Mouse (Mus musculus) ZHBTc4 (cell line): ENCODE results near the gene D11Wsu47e.

Source experiments
- DNase-seq: peaks from one replicate; pipeline ENCODE4 v3.0.0-alpha.2; 2011; ENCODE audit warnings: low read depth, low spot score

The D11Wsu47e gene

DNA sequence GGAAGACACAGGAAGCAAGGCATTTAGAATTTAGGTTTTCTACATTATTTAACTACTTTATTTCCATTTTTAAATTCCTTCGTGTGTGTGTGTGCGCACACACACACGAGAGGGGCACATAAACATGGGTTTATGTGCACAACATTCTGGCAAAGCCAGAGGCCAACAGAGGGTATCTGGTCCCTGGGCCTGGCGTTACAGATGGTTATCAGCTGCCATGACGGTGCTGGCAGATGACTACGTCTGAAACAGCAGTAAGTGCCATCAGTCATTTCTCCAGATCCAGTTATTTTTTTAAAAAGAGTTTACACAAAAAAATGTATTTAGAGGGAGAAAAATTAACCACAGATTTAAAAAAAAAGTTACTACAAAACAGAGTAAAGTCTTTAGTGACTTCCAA is 18.0 kb upstream of the D11Wsu47e start:
- DNase-seq, result no peak

DNA sequence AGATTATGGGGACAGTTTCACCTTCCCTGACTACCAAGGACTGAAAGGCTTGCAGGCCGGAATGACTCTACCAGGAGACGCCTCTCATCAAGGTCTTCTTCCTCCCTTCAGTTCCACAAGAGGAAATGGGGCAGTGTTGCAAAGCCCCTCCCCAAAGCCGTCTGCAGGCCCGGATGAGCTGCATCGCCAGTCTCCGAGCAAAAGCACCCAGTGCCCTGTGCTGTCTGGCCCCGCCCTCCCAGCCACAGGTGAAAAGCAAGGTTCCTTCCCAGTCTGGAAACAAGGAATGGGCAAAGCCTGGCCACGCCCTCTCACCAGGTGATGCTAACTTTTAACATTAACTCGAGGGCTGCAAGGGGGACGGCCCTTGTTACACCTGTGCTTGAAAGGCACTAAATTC is 17.6 kb upstream of the D11Wsu47e start:
- peak; percentile 75 for DNase-seq

DNA sequence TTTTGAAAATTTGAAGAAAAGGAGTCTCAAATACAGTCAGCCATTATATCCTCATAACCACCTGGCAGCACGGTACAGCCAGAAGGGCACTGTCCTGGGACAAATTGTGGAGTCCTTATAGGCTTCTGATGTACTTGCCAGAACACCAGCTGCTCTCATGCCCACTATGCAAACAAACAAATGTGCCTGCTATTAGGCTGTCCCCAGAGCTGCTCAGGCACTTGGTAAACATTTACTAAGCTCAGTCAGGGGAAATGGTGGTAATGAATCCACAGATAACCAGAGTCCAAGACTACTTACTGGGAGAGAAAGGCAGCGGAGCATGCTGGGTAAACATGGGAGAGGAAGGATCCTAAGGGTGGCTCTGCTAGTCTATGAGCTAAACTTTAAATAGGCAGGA is 17.1 kb upstream of the D11Wsu47e start:
- DNase-seq, result no peak

DNA sequence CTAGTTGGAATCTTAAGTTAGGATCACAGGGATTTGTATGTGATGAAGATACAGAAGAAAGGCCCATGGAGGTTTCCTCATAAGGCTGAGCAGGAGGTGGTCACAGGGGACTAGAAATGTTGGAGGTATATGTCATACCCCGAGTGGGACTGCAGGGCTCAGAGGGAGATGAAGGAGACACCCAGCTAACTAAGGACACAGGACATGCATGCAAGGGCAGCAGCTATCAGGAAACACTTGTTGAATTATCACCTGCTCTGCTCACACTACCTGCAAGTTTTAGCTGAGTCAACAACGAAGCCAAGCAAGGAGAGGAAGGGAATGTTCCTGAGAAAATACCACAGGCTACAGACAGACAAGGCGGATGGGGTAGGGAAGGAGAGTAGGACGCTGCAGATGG is 16.5 kb upstream of the D11Wsu47e start:
- no peak for DNase-seq

DNA sequence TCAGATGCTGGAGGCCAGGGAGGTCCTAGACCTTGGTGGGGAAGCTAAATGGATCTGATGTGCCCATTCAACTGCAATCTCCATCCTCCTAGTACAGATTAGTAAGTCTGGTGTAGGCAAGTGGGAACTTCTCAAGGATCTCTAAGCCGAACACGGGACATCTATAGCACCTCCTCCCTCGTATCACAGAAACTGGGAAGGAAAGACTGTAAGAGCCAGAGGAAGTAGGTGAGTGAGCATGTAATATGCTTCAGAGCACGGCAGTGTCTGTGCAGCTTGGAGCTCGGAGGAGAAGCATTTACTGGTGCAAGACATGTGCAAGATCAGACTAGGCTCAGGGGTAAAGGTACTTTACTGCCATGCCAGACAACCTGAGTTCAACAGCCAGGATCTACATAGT is 15.4 kb upstream of the D11Wsu47e start:
- DNase-seq, result no peak

DNA sequence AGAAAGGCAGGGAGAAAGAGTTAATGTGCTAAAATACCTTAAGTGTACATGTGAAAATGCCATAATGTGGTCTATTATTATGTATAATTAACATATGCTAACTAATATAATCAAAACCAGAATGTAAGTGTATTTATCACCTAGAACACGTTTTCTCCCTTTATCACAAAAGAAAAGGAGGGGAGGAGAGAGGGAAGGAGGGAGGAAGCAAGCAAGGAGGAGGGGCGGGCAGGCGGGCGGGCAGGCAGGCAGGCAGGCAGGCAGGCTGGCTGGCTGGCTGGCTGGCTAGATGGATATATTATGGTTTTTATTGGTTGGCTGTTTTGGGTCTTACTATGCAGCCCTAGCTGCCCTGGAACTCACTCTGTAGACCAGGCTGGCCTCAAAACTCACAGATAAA is 14.5 kb upstream of the D11Wsu47e start:
- DNase-seq, result no peak

DNA sequence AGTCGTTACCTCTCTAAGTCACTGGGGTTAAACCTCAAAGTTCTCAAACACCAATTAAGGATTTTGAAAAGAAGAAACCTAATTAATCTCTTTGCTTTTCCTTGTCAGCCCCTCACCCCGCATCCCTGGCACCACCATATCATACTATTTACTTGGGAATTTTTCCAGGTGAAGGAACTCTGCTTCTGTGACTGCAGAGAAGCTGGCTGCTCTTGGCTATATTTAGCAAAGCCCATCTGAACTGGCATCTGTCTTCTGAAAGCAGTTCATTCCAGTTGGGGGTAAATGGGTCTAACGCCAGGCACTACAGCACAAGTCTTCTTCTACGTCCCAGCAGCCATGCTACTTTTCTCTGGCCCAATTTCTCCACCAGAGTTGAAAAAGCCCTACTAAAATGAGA is 10.6 kb upstream of the D11Wsu47e start:
- DNase-seq, result no peak

DNA sequence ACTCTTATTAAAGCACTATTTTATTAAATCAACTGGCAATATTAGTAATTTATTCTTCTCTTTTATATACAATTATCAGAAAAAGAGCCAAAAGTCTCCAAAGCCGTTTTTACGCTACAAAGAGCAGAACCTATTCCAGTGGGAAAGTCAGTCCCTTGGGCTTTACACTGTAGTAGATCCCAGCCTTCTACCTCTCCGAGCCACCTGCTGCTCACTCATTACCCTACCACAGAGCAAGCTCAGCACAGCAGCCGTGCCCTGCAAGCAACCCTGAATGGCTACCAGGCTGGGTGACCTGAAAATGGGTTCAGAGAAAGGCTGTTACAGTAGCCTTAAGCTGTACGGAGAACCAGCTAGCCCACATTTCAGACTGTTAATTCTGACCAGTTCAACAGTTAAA is 9.6 kb upstream of the D11Wsu47e start:
- no peak for DNase-seq

DNA sequence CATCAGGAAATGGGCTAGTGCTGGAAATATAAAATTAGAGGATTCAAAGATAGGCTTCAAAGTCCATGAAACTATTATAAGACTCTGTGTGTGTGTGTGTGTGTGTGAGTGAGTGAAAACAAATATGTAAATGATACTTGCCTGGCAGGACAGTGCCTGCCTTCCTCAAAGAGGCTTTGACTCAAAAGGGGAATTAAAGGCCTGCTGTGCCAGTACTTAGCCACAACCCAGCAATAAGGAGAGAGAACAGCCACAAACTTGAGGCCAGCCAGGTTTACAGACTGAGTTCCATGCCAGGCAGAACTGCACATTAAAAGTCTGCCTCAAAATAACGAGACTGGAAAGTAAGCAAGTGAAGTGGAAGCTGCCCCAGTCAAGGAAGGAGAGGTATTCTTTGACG is 7.4 kb upstream of the D11Wsu47e start:
- no peak for DNase-seq

DNA sequence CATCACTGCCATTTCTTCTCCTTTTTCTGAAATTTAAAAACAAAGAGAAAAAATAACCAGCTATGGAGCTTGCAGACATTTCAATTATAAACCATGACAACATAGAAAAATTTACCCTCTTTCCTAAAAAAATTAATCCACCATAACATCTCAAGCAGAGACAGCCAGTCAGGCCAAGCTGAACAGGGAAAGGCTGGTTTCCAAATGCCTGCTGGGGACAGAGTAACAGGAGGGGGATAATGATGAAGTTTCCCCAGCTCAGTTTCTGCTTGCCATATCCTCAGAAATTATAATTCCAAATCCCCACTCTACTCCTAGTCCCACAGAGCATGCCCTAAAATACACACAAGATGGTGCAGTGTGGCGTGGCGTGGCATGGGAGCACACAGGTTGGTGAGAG is 6.8 kb upstream of the D11Wsu47e start:
- no peak for DNase-seq

DNA sequence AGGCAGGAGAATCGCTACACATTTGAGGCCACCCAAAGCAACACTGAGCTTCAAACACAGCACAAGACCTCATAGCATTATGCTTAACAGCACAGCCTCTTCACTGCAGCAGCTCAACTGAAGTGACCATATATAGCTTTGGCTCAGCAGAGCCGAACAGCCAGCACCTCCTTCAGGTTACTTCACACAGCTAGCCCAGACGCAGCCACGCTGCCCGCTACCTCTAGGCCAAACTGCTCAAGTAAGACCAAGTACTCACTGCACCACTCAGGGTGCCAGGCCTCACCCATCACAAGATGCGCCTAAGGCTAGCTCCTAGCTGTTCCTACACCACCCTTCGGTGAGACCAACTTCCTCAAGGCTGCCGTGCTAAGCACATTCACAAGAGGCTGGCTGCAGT is 5.8 kb upstream of the D11Wsu47e start:
- DNase-seq, result peak; percentile 33

DNA sequence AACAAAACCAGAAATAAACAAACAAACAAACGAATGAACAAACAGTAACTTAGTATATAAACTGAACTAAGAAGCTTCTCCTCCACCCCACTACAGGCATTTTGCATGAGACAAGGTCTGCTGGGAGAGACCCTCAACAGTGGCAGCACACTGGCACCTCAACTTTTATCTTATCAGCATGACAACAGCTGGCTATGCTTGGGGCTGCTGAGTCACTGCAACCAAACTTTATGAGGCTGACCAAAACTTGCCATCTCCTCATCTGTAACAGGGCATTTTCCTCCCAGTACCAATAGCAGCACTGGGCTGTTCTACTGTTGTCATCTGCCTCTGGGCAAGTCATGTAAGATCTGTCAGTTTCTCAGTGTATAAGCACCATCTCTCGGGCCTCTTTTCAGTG is 3.3 kb upstream of the D11Wsu47e start:
- no peak for DNase-seq

DNA sequence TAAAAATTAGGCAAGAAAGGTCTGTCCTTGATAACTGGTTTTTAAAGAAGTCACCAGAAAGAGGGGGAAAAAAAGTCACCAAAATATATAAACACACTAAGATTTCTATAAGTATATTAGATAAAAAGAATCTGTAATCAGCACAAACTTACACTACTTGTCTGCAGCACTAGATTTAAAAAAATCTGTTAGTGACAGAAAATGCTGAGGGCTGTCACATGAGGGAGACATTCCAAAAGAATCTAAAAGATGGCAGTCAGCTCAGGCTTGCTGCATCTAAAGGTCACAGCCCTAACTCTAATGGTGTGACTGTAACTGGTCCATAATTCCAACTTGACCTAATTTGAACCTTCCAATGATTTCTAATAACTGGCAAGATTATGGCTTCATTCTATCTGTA is 2.2 kb upstream of the D11Wsu47e start:
- DNase-seq, result no peak

DNA sequence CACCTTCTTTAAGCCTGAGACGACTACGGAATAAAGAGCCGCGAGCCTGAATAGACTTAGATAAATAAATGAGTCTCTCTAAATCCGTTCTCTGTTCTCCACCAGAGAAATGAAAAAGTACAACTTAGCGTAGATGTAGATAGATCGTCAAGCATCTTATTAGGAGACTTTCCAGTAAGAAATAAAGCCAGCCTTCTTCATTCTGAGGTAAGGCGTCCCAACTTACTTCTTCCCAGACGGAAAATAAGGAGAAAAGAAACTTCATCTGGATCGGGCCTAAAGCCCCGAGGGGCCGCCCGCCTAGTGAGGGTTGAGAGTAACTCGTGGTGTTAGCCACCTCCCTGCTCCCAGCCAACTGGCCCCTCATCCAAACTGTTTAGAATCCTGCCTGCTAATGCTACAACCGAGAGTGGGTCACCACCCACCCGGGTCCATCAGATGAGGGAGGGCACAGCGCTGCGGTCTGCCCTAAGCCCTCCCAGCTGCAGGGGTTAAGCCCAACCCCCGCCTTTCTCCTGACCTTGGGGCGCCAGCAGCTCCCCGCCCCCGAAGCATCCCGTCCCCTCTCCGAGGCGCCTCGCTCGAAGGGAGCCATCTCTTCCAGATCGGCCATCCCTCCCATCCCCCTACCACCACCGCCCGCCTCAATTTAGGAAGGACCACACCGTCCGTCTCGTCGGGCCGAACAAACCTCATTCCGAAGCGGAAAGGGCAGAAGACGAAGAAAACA is 1.1 kb upstream of the D11Wsu47e start:
- peak; percentile 80 for DNase-seq

DNA sequence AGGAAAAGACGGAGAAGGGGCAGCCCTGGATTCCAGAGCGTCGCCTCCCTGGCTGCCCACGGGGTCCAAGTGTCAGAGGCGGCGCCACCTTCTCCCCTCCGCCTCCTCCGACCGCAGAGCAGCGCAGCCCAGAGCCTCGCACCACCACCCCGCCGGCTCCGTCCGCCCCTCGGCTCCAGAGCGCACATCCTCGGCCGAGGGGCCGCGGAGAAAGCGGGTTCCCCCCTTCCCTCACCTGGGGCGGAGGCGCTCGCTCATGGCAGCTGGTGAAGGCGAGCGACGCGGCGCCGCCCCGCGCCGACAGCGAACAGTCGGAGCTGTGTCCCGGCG is 620 bp upstream of the D11Wsu47e start:
- DNase-seq, result no peak

DNA sequence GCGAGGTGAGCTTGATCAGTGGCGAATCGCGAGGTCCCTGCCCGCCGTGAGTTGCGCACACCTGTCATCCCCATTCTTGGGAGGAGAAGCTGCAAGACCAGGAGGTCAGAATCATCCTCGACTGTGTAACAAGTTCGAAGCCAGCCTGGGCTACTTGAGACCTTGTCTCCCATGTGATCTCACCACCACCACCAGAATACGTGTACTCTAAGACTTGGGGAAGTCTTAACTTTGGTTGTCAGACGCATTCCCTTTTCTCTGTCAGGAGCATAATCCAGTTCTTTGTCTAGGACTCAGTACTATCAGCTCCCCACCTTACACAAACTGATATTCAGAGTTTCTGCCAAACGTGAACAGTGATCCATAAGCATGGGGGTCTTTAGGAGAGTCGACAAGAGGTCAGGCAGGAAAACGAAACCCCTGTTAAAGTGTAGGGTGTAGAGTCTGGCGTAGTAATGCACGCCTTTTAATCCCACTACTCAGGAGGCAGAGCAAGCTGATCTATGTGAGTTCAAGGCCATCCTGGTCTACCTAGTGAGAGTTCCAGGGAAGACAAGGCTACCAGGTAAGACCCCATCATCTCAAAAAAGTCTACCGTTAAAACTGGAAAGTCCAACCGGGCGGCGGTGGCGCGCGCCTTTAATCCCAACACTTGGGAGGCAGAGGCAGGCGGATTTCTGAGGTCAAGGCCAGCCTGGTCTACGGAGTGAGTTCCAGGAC is 655 bp downstream of the D11Wsu47e start:
- DNase-seq, result no peak

DNA sequence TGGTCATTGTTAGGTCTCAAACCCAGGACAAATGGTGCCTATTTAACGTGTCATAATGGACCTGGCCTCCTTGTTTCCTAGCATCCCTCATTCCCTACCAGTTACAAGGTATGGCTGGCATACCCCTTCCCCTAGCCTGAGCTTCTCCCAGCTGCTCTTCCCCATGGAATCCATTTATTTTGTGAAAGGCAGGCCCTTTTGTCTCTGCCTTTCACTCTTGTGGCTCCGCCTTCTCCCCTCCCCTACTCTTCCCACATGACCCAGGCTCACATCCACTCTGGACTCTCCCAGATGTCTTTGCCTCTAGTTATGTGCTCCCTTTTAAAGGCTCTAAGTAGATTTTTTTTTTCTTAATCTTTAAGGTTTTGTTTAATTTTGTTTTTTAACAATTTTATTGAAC is 2.8 kb downstream of the D11Wsu47e start:
- DNase-seq, result peak; percentile 74

DNA sequence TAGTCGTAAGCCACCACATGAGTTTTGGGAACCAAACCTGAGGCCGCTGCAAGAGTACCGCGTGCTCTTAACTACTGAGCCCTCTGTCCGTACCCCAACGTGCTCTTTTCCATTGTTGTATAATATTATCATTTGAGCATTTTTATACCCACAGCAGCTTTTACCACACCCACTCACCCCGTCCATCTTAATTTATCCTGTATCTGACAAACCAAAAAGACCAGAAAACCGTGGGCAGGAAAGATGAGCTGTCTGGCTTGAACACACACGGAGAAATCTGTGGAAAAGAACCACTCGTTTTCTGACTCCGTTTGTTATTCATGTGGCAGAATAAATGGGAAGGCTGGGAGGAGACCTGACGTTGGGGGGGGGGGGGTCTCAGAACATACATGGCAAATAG is 6.3 kb downstream of the D11Wsu47e start:
- no peak for DNase-seq

DNA sequence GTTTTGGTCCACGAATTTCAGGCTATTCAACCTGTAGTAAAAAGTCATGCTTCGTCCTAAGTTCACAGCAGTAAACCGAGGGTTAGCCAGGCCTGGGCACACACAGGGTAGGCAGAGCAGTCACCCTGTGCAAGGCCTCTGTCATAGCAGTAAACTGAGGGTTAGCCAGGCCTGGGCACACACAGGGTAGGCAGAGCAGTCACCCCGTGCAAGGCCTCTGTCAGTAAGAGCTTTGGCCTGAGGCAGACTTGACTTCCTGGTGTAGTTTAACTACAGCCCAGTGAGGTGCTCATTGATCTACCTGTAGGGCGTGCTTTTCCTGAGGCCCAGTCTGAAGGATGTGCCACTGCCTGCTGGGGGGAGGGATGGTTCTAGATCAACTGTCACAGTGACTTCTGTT is 7.1 kb downstream of the D11Wsu47e start:
- no peak for DNase-seq

DNA sequence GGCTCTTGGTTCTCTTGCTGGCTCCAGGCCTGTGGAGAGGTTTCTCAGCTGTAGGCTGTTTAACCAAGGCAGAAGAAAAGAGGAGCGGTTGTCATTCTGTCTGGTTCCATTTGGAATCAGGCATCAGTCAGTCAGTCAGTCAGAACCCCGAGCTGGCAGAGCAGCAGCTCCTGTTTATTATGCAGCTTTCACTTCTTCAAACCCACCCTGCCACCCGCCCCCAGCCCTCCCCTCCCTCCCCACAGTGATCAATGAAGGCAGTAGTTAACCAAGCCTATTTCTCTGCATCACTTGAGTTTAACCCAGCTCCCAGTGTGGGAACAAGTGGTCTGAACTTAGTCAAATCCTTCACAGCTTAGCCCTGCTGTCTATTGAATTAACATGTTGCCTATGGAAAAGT is 7.6 kb downstream of the D11Wsu47e start:
- no peak for DNase-seq

DNA sequence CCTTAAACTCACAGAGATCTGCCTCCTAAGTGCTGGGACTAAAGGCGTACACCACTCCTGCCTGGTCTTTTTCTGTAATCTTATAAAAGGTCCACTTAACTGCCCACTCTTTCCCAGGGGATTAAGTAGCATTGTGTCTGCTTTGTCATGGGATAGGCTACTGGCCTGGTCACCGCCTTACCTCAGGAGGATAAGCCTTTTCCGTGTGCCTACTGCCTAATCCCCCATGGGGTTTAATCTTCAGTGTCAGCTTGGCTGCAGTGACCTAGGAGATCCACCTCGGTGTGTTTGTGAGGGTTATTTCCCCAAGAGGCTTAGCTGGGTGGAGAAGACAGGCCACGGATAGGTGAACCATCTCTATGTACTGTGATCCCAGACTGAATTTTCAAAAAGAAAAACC is 13.4 kb downstream of the D11Wsu47e start:
- DNase-seq, result no peak

DNA sequence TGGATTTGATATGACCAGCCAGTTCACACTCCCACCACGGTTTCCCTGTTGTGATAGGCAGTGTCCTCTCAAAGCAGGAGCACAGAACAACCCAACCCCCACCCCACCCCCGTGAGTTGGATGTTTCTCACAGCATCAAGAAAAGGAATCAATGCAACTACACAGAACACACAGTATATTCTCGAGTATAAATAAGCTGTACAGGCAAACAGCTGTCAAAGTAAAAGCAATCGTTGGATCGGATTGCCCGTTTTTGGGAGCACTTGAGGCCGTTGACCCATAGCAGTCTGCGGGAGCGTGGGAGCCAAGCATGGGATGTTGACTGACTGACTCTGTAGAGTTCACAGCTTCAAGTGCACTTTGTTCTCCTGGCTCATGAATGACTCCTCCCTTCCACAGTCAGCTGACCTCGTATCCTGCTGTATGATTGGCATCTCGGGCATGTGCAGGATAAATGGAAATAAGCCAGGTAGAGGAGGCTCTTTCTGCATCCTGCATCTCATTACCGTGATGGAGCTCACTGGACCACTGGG is 13.9 kb downstream of the D11Wsu47e start:
- no peak for DNase-seq

DNA sequence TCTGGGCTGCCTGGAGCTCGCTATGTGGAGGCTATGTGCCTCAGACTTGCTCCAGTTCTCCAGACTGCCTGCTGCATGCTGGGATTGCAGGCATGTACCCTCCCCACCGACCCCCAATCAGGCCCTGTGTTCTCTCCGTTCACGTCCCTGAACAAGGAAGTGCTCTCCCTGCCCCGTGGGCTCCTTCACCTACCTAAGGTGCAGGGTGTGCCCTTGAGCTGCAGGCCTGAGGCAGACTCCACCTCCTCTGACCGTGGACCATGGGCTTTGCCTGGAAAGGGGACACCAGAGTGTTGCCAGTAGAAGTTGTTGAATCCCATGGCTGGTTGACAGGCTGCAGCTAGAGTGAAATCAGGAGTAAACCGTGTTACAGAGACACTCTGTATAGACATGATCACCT is 15.4 kb downstream of the D11Wsu47e start:
- DNase-seq, result peak; percentile 49
